Mouse (Mus musculus): ENCODE measurements at regions not wholly inside any gene's neighbourhood (a gene's known extent, or its start where the extent isn't known, plus 50 kb on each side); places are given as distances from the start of the nearest gene placed in this dataset.

GRCm38 (mm10) chr9:61002572-61002971 is 208.2 kb downstream of the Uaca start:
- Histone ChIP-seq H3K27ac (ENCODE audit: low read length) (no peak overlapping the region), H3K4me3 (ENCODE audit: low read depth, low read length) (no peak overlapping the region), H3K36me3 (ENCODE audit: control insufficient read depth, insufficient read depth, low read length) (no peaks in the 10 kb centered on the region), H3K9me3 (ENCODE audit: control insufficient read depth, low read depth, low read length) (no peaks in the 10 kb centered on the region), H3K4me1 (ENCODE audit: control insufficient read depth, insufficient read depth, low read length) (no peaks in the 10 kb centered on the region), H3K27me3 (ENCODE audit: control insufficient read depth, insufficient read depth, low read length) (no peaks in the 10 kb centered on the region), H3K9ac (replicated peaks; ENCODE audit: low read depth, low read length) (no peak overlapping the region), H3K4me2 (replicated peaks; ENCODE audit: low read depth, low read length) (no peak overlapping the region)
- ATAC-seq (ENCODE audit: insufficient number of reproducible peaks, insufficient read depth, low FRiP score, low read depth) = no peak
- 78% methylated on average over 5 of the region's 5 CpGs for WGBS

DNA sequence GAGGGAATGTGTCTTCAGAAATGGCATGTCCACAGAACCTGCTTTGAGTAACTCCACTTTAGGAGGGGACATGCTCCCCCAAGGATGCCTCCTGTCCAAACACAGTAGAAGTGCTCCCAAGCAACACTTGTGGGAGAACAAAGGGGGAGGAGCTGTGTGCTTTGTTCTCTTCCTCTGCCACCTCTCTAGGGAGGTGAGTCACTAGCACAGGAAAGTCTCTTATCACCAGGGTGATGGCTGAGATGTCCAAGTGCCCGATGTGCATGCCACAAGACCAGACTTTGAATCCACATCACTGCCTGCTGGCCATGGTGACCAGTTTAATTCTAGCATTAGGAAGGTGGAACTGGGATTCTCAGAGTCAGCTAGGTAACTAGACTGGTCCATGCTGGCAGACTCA is 214.1 kb downstream of the Uaca start:
- no peak overlapping the region for H3K4me3 ChIP-seq (ENCODE audit: low read depth, low read length)
- H3K4me2 ChIP-seq (replicated peaks; ENCODE audit: low read depth, low read length) = no peak overlapping the region
- H3K9ac ChIP-seq (replicated peaks; ENCODE audit: low read depth, low read length) = no peak overlapping the region
- peaks cover 4% of the 10 kb centered on the region; the same call in 1 of the 2 replicates for H3K4me1 ChIP-seq (ENCODE audit: control insufficient read depth, insufficient read depth, low read length)
- H3K9me3 ChIP-seq (ENCODE audit: control insufficient read depth, low read depth, low read length) = no peaks in the 10 kb centered on the region
- H3K27ac ChIP-seq (ENCODE audit: low read length) = no peak overlapping the region
- 63% methylated on average over 1 of the region's 1 CpGs for WGBS
- no peaks in the 10 kb centered on the region for H3K36me3 ChIP-seq (ENCODE audit: control insufficient read depth, insufficient read depth, low read length)
- no peaks in the 10 kb centered on the region for H3K27me3 ChIP-seq (ENCODE audit: control insufficient read depth, insufficient read depth, low read length)
- ATAC-seq (ENCODE audit: insufficient number of reproducible peaks, insufficient read depth, low FRiP score, low read depth) = no peak

GRCm38 (mm10) chr9:61011066-61011465 is 216.7 kb downstream of the Uaca start:
- ATAC-seq (ENCODE audit: insufficient number of reproducible peaks, insufficient read depth, low FRiP score, low read depth) = no peak
- no peak overlapping the region for H3K4me2 ChIP-seq (replicated peaks; ENCODE audit: low read depth, low read length)
- H3K9me3 ChIP-seq (ENCODE audit: control insufficient read depth, low read depth, low read length) = no peaks in the 10 kb centered on the region
- H3K4me1 ChIP-seq (ENCODE audit: control insufficient read depth, insufficient read depth, low read length) = peaks cover 11% of the 10 kb centered on the region
- H3K36me3 ChIP-seq (ENCODE audit: control insufficient read depth, insufficient read depth, low read length) = no peaks in the 10 kb centered on the region
- H3K27ac ChIP-seq (ENCODE audit: low read length) = no peak overlapping the region
- no peaks in the 10 kb centered on the region for H3K27me3 ChIP-seq (ENCODE audit: control insufficient read depth, insufficient read depth, low read length)
- no peak overlapping the region for H3K4me3 ChIP-seq (ENCODE audit: low read depth, low read length)
- H3K9ac ChIP-seq (replicated peaks; ENCODE audit: low read depth, low read length) = no peak overlapping the region

DNA sequence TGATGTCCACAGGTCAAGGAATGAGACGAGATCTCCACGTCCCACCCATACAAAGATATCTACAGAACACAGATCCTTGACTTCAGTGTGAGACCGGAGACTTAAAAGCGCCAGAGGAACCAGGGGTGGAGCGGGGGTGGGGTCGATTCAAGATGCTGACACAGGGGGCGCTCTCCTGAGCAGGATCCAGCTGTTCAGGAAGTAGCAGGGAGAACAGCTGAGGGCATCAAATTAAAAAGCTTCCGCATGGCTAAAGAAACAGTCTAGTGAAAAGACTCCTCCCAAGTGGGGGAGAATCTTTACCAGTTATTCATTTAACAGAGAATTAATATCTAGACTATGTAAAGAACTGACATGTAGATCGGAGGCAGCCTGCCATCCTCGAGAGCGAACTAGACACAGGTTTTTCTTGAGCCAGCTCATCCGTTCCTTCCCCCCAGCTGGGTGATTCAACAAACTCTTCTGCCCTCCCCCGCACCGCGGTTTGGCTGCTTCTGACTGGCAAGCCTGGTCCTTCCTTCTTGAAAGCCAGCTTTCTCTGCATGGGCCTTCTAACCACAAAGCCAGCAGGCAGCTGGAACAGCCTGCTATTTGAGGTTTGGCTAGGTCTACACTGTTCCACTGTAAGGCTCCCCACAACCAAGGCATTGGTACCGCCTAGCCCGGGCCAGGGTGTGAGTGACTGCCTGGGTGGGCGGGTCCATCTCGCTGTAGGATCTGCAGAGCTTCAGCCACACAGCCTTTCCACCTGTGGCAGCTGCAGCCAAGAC is 218.6 kb downstream of the Uaca start:
- H3K9ac ChIP-seq (replicated peaks; ENCODE audit: low read depth, low read length) = no peak overlapping the region
- H3K27me3 ChIP-seq (ENCODE audit: control insufficient read depth, insufficient read depth, low read length) = no peaks in the 10 kb centered on the region
- no peaks in the 10 kb centered on the region for H3K36me3 ChIP-seq (ENCODE audit: control insufficient read depth, insufficient read depth, low read length)
- 65% methylated on average over 19 of the region's 19 CpGs for WGBS
- H3K4me1 ChIP-seq (ENCODE audit: control insufficient read depth, insufficient read depth, low read length) = peaks cover 11% of the 10 kb centered on the region
- ATAC-seq (ENCODE audit: insufficient number of reproducible peaks, insufficient read depth, low FRiP score, low read depth) = no peak
- H3K27ac ChIP-seq (ENCODE audit: low read length) = no peak overlapping the region
- no peak overlapping the region for H3K4me2 ChIP-seq (replicated peaks; ENCODE audit: low read depth, low read length)
- no peak overlapping the region for H3K4me3 ChIP-seq (ENCODE audit: low read depth, low read length)
- no peaks in the 10 kb centered on the region for H3K9me3 ChIP-seq (ENCODE audit: control insufficient read depth, low read depth, low read length)

- ATAC-seq (ENCODE audit: insufficient number of reproducible peaks, insufficient read depth, low FRiP score, low read depth) = no peak
- Histone ChIP-seq H3K4me2 (replicated peaks; ENCODE audit: low read depth, low read length) (no peak overlapping the region), H3K9me3 (ENCODE audit: control insufficient read depth, low read depth, low read length) (no peaks in the 10 kb centered on the region), H3K27ac (ENCODE audit: low read length) (no peak overlapping the region), H3K4me3 (ENCODE audit: low read depth, low read length) (no peak overlapping the region), H3K9ac (replicated peaks; ENCODE audit: low read depth, low read length) (no peak overlapping the region), H3K27me3 (ENCODE audit: control insufficient read depth, insufficient read depth, low read length) (no peaks in the 10 kb centered on the region), H3K36me3 (ENCODE audit: control insufficient read depth, insufficient read depth, low read length) (no peaks in the 10 kb centered on the region), H3K4me1 (ENCODE audit: control insufficient read depth, insufficient read depth, low read length) (peaks cover 11% of the 10 kb centered on the region)
- WGBS = 56% methylated on average over 8 of the region's 8 CpGs
Observed at GRCm38 (mm10) chr9:61014151-61014550, 219.8 kb downstream of the Uaca start.

- Histone ChIP-seq H3K27ac (ENCODE audit: low read length) (no peak overlapping the region), H3K4me2 (replicated peaks; ENCODE audit: low read depth, low read length) (no peak overlapping the region), H3K9me3 (ENCODE audit: control insufficient read depth, low read depth, low read length) (no peaks in the 10 kb centered on the region), H3K36me3 (ENCODE audit: control insufficient read depth, insufficient read depth, low read length) (no peaks in the 10 kb centered on the region), H3K9ac (replicated peaks; ENCODE audit: low read depth, low read length) (no peak overlapping the region), H3K4me3 (ENCODE audit: low read depth, low read length) (no peak overlapping the region), H3K4me1 (ENCODE audit: control insufficient read depth, insufficient read depth, low read length) (peaks cover 11% of the 10 kb centered on the region), H3K27me3 (ENCODE audit: control insufficient read depth, insufficient read depth, low read length) (no peaks in the 10 kb centered on the region)
- 0 out of 2 replicates have a peak, but pooled peaks have one; percentile 28 for ATAC-seq (ENCODE audit: insufficient number of reproducible peaks, insufficient read depth, low FRiP score, low read depth)
- 35% methylated on average over 15 of the region's 15 CpGs for WGBS
Observed at GRCm38 (mm10) chr9:61015374-61015890, 221.1 kb downstream of the Uaca start.

GRCm38 (mm10) chr9:61016673-61017072 is 222.3 kb downstream of the Uaca start:
- Histone ChIP-seq H3K9ac (replicated peaks; ENCODE audit: low read depth, low read length) (no peak overlapping the region), H3K27ac (ENCODE audit: low read length) (no peak overlapping the region), H3K4me2 (replicated peaks; ENCODE audit: low read depth, low read length) (no peak overlapping the region), H3K36me3 (ENCODE audit: control insufficient read depth, insufficient read depth, low read length) (no peaks in the 10 kb centered on the region), H3K4me3 (ENCODE audit: low read depth, low read length) (no peak overlapping the region), H3K27me3 (ENCODE audit: control insufficient read depth, insufficient read depth, low read length) (no peaks in the 10 kb centered on the region), H3K9me3 (ENCODE audit: control insufficient read depth, low read depth, low read length) (0 out of 2 replicates have a peak, but pooled peaks cover 3% of the 10 kb centered on the region), H3K4me1 (ENCODE audit: control insufficient read depth, insufficient read depth, low read length) (peaks cover 11% of the 10 kb centered on the region)
- WGBS = 64% methylated on average over 10 of the region's 10 CpGs
- no peak for ATAC-seq (ENCODE audit: insufficient number of reproducible peaks, insufficient read depth, low FRiP score, low read depth)

GRCm38 (mm10) chr9:61019938-61020337 is 225.6 kb downstream of the Uaca start:
- no peak for ATAC-seq (ENCODE audit: insufficient number of reproducible peaks, insufficient read depth, low FRiP score, low read depth)
- Histone ChIP-seq H3K9ac (replicated peaks; ENCODE audit: low read depth, low read length) (no peak overlapping the region), H3K4me1 (ENCODE audit: control insufficient read depth, insufficient read depth, low read length) (peaks cover 7% of the 10 kb centered on the region; the same call in 1 of the 2 replicates), H3K36me3 (ENCODE audit: control insufficient read depth, insufficient read depth, low read length) (no peaks in the 10 kb centered on the region), H3K27me3 (ENCODE audit: control insufficient read depth, insufficient read depth, low read length) (no peaks in the 10 kb centered on the region), H3K4me3 (ENCODE audit: low read depth, low read length) (no peak overlapping the region), H3K27ac (ENCODE audit: low read length) (no peak overlapping the region), H3K9me3 (ENCODE audit: control insufficient read depth, low read depth, low read length) (0 out of 2 replicates have a peak, but pooled peaks cover 3% of the 10 kb centered on the region), H3K4me2 (replicated peaks; ENCODE audit: low read depth, low read length) (no peak overlapping the region)
- WGBS = 70% methylated on average over 4 of the region's 4 CpGs
